Mouse (Mus musculus) ES-E14 (cell line): ENCODE measurements at regions not wholly inside any gene's neighbourhood (a gene's known extent, or its start where the extent isn't known, plus 50 kb on each side); places are given as distances from the start of the nearest gene placed in this dataset.

Experiments used
- DNase-seq: peaks from one replicate; pipeline ENCODE4 v3.0.0-alpha.2; 2013; ENCODE audit warnings: low read depth, low spot score
- H3K27ac ChIP-seq: 2 replicates; pipeline ENCODE4 v1.5.1; 2012; ENCODE audit warnings: low read depth, mild to moderate bottlenecking, low read length, moderate library complexity, mixed read lengths; ENCODE audit not compliant: poor library complexity, insufficient read depth, severe bottlenecking
- H3K36me3 ChIP-seq: 2 replicates; pipeline ENCODE4 v1.6.1; 2012; ENCODE audit warnings: mild to moderate bottlenecking, low read length, moderate library complexity, mixed read lengths; ENCODE audit not compliant: control insufficient read depth, poor library complexity, insufficient read depth, severe bottlenecking
- H3K4me1 ChIP-seq, 2 experiments: fragments of 150-350 bp in 1 of 2; sonication (generic) in 1 of 2; 2 replicates each; pipeline ENCODE4 v1.6.1; 2012; ENCODE audit warnings: low read length in 2 of 2, mild to moderate bottlenecking in 1 of 2, mixed read lengths in 1 of 2; ENCODE audit not compliant: control insufficient read depth in 2 of 2, insufficient read depth in 2 of 2, poor library complexity in 1 of 2
- H3K4me3 ChIP-seq, 2 experiments: fragments of 150-350 bp in 1 of 2; sonication (generic) in 1 of 2; 2 replicates each; pipeline ENCODE4 v1.5.1; 2012; ENCODE audit warnings: low read length in 2 of 2, low read depth in 1 of 2, mild to moderate bottlenecking in 1 of 2, mixed read lengths in 1 of 2; ENCODE audit not compliant: insufficient read depth in 1 of 2, poor library complexity in 1 of 2, severe bottlenecking in 1 of 2
- H3K9ac ChIP-seq: 2 replicates; pipeline ENCODE4 v1.6.1; 2012; ENCODE audit warnings: low read depth, mild to moderate bottlenecking, low read length, mixed read lengths; ENCODE audit not compliant: poor library complexity, insufficient read depth, severe bottlenecking
- H3K9me3 ChIP-seq: fragments of 150-350 bp; sonication (generic); 2 replicates; pipeline ENCODE4 v1.6.1; 2012; ENCODE audit warnings: low read depth, mild to moderate bottlenecking, low read length; ENCODE audit not compliant: control insufficient read depth, insufficient read depth
- CHD2 ChIP-seq: IDR thresholded peaks from 2 replicates; pipeline ENCODE4 v1.6.1; 2014; ENCODE audit warnings: mild to moderate bottlenecking, low read depth, low read length, inconsistent platforms
- HCFC1 ChIP-seq: IDR thresholded peaks from 2 replicates; pipeline ENCODE4 v1.6.1; 2012; ENCODE audit warnings: low read length, inconsistent platforms, borderline replicate concordance; ENCODE audit not compliant: insufficient read depth
- MAFK ChIP-seq: IDR thresholded peaks from 2 replicates; pipeline ENCODE4 v1.6.1; 2014; ENCODE audit warnings: mild to moderate bottlenecking, low read depth, low read length, inconsistent platforms; ENCODE audit not compliant: insufficient read depth
- ZC3H11A ChIP-seq: IDR thresholded peaks from 2 replicates; pipeline ENCODE4 v1.6.1; 2012; ENCODE audit warnings: low read depth, mild to moderate bottlenecking, inconsistent platforms, low read length, borderline replicate concordance
- ZNF384 ChIP-seq: IDR thresholded peaks from 2 replicates; pipeline ENCODE4 v1.6.1; 2012; ENCODE audit warnings: low read depth, low read length, inconsistent platforms
- in situ Hi-C, 2 experiments: fragments of 600-800 bp; cut with MboI; formaldehyde crosslinking; loops; one replicate each; pipeline ENCODE4 v1.15.1; 2025; ENCODE audit warnings: low sequenced_read_pairs in 2 of 2, inconsistent platforms in 1 of 2; ENCODE audit not compliant: unreplicated experiment in 2 of 2

DNA sequence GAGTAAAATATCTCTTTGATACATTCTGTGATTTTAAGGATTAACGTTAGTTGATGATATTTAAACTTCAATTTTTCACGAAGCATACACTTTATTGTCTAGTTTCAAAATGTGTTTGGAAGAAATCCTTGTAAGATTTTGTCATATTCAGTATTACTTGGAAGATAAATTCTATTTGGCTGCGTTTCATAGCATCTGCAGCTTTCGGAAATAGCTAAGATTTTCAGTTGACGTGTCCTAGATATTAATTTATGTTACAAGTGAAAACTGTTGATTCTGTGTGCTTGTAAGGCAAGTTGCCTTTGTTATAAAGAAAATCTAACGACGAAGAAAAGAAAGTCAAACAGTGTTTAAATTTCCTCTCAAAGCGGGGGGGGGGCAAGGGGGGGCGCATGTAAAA lies 284.5 kb downstream of the Trim52 start:
- TF ChIP-seq CHD2 (no peak), ZC3H11A (no peak), ZNF384 (no peak), HCFC1 (no peak), MAFK (no peak)
- H3K4me1 ChIP-seq: no peaks in the 10 kb centered on the region
- no peak overlapping the region for H3K9ac ChIP-seq
- no peak overlapping the region for H3K4me3 ChIP-seq
- H3K9me3 ChIP-seq: no peaks in the 10 kb centered on the region
- no peak overlapping the region for H3K27ac ChIP-seq
- no peak for DNase-seq
- no peaks in the 10 kb centered on the region for H3K36me3 ChIP-seq
- in situ Hi-C loops: no loop called here

DNA sequence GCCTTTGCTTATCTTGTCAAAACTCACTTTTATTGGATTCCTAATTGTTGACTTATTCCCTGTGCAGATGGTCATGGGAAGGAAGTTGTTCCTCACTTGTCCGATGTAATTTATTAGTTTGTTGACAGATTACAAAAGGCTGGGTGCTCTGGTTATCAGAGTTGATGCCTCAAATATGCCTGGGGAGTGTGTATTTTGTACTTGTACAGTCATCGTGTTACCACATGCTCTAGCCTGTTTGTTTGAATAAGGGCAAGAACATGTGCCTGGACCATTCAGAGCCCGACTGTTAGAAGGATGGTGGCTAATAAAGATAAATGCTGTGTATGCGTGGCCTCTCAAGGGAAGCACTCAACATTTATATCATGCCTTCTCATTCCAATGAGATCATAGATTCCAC lies 288.0 kb downstream of the Trim52 start:
- TF ChIP-seq HCFC1 (no peak), CHD2 (no peak), MAFK (no peak), ZNF384 (no peak), ZC3H11A (no peak)
- H3K4me1 ChIP-seq: no peaks in the 10 kb centered on the region
- H3K9ac ChIP-seq: no peak overlapping the region
- no peak overlapping the region for H3K4me3 ChIP-seq
- DNase-seq: no peak
- no peak overlapping the region for H3K27ac ChIP-seq
- H3K9me3 ChIP-seq: no peaks in the 10 kb centered on the region
- in situ Hi-C loops: no loop called here
- no peaks in the 10 kb centered on the region for H3K36me3 ChIP-seq

DNA sequence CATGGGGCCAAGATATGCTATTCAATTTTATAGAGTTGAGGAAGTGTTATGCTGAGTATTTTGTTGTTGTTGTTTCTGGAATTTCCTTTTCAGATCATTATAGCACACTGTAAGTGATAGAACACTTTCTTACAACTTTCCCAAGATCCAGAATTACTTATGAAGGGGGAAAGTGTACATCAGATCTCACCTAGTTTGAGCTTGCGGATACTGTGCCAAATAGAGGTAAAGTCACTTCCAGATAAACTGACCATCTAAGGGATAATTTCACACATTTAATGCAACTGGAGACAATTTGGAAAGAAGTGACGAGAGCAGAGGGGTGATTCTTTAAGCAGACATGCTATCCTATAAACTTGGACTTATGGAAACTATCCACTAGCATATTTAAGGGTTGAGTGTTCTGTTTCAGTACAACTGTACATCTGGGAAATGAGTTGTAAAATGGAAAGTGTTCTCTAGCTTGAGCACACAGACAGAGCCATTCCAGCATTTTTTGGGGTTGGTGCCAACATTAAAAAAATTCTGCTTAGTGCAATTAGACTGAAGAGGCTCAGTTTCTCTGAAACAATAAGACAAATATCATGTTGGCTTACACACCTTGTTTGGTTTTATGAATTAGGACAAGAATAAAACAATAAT lies 307.0 kb downstream of the Trim52 start:
- TF ChIP-seq ZC3H11A (no peak), CHD2 (no peak), HCFC1 (no peak), MAFK (no peak), ZNF384 (no peak)
- Histone ChIP-seq H3K27ac (no peak overlapping the region), H3K9ac (no peak overlapping the region), H3K36me3 (no peaks in the 10 kb centered on the region), H3K4me1 (no peaks in the 10 kb centered on the region), H3K9me3 (no peaks in the 10 kb centered on the region), H3K4me3 (no peak overlapping the region)
- DNase-seq: no peak
- in situ Hi-C loops: no loop called here

DNA sequence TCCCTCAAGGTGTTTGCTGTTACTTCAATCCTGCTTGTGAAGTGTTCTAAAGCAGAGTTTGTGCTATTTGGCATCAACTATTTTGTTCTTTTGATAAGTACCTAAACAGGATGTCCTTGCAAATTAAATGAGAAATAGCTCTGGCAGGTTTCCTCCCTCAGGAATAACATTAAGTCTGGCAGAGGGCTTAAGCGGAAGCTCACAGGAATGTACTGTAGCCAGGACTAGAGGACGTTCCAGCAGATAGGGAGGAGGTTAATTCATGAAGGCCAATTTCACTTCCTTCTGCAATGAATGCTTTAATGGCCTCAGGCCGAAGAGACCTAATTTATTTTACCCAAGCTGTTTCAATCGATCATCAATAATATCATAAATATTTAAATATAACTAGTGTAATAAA lies 318.7 kb downstream of the Trim52 start:
- Histone ChIP-seq H3K9me3 (no peaks in the 10 kb centered on the region), H3K4me3 (no peak overlapping the region), H3K4me1 (no peaks in the 10 kb centered on the region), H3K36me3 (no peaks in the 10 kb centered on the region), H3K27ac (no peak overlapping the region), H3K9ac (no peak overlapping the region)
- in situ Hi-C loops: no loop called here
- DNase-seq: no peak
- no peak for TF ChIP-seq CHD2
- no peak for TF ChIP-seq ZC3H11A
- no peak for TF ChIP-seq ZNF384
- no peak for TF ChIP-seq HCFC1
- no peak for TF ChIP-seq MAFK
